Mouse (Mus musculus) testis, adult 2 months (tissue): ENCODE data around the gene Cdc34.

Experiments used
- CTCF ChIP-seq: fragments of 200-500 bp; IDR thresholded peaks from 2 replicates; pipeline ENCODE4 v1.5.1; 2012; ENCODE audit warnings: low read depth, mild to moderate bottlenecking, inconsistent platforms, low read length, moderate library complexity; ENCODE audit not compliant: control insufficient read depth, insufficient read depth, insufficient replicate concordance
- POLR2A ChIP-seq: fragments of 200-500 bp; IDR thresholded peaks from 2 replicates; pipeline ENCODE4 v1.6.1; 2012; ENCODE audit warnings: low read depth, mild to moderate bottlenecking, inconsistent platforms, low read length, moderate library complexity; ENCODE audit not compliant: control insufficient read depth

- TF ChIP-seq CTCF: no peak
- TF ChIP-seq POLR2A: no peak
Observed at GRCm38 (mm10) chr10:79668076-79668475, 13.9 kb upstream of the Cdc34 start.
